Mouse (Mus musculus): ENCODE results near the gene Acat3. TPM values are rescaled to one million over a fixed set of nuclear protein-coding genes. Genes with fewer than 3 reads are reported as not detected.

Acat3 gene
- polyA plus RNA-seq (2014; fragmentation: Illumina TruSeq; extraction: RNeasy Lipid Tissue Mini Kit (QIAGEN cat#74804); ENCODE audit: low read depth, low replicate concordance), result 3.9 TPM

DNA sequence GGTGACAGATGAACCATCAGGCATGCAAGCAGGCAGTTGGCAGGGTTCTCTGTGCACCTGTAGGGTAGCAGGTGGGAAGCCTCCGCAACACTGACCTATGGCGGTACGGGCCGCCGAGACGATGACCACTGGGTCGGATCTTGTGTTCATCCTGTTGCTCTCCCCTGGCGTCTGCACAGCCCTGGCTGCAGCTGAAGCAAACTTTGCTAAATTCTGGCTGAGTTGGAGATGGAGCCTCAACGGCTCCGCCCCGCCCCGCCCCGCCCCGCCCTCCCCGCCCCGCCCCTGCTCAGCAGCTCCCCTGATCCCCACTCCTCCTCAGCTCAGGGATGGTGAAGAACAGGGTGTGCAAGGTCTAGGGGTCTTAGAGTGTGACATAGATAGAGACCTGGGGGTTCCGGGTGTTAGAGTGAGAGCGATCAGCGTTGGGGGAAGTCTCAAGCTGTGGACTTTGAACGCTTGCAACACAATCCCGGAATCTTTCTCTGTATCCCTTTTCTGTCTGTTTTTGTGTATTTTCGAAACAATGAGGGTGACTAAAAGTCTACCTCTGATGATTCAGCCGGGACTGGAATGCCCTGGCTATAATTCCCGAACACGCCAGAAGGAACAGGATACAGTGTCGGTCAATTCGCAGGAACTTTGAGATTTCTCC is at the start of gene Acat3:
Gene Acat3, minus strand, starts transcription at position 450 of the 655 bp plus-strand sequence.

DNA sequence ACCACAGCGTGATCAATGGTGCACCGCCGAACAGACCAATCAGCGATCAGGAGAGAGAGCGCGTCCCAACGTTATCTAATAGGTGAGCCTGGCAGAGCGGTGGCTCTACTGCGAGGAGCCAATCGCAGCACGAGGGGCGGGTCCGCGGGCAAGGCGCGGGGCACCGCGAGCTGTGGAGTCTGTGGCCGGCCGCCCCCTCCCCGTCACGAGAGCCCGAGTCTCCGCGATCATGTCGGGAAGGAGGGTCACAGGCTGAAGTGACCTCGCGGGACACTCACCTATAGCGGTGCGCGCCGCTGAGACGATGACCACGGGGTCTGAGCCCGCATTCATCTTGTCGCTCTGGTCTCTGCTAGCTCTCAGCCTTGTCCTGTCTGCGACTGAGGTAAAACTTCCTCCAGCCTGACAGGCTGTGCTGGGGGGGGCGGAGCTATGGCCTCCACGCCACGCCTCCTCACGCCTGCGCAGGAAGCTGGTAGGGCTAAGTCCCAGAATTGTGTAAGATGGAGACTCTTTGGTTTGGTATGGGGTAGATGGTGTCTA is 20.0 kb upstream of the Acat3 start, which contains the start of gene Acat2:
Gene Acat2, minus strand, starts transcription at position 417 of the 543 bp plus-strand sequence.

GRCm38 (mm10) chr17:12915881-12916583 is 24.4 kb downstream of the Acat3 start, which contains the start of gene Mrpl18:
Gene Mrpl18 (minus strand): TSS chr17:12916345.

DNA sequence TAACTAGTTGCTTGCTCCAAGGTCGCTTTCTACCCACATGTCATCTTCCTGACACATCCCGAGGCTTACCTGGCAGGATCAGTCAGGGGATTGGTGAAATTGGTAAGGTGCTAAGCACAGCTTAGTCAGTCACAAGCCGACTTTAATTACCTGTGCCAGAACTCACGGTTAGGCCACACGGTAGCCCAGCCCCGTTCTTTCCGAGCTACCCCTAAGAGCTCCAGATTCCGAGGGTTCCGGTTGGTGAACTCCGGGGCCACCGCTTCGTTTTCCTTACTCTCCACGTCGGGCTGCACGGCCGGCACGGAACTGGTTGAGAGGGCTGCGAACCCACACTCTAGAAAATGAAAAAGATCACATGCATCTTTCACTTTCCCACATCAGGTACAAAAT is 24.9 kb downstream of the Acat3 start, which contains the start of gene Tcp1:
Gene Tcp1, plus strand, starts transcription at position 214 of the 393 bp plus-strand sequence.

DNA sequence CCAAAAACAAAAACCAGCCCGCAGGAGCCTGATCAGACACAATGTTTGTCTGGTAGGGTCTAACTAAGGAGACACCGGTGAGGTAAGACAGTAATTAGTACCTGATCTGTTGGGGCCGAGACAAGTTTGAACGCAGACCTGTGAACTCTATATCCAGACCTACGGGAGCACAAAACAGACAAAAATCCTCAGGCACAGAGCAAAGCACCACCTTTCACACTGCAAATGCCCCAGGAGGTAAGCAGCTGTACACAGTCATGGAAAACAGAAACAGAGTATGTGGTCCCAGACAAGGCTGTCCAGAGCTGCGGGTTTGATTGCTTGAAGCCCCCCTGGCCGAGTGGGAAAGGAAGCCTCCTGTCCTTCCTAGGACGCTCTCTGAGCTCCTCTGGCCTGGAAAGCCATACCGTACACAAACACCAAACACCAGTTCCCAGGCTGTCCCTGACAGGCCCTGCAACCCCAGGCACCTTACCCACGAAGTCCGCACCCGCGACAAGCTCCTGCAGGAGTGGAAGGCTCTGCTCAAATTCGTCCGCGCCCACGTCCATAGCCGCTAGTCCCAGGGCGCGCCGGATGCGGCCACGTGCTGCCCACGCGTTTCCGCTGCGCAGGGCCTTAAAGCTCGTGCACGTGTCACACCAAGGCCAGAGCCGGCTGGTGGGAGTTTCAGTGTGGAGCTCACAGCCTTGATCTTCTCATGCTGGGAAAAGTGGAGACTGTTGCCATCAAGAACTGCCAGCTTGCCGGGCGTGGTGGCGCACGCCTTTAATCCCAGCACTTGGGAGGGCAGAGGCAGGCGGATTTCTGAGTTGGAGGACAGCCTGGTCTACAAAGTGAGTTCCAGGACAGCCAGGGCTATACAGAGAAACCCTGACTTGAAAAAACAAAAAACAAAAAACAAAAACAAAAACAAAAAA is 30.8 kb downstream of the Acat3 start, which contains the start of gene Pnldc1:
Gene Pnldc1, minus strand, starts transcription at position 870 of the 920 bp plus-strand sequence.

GRCm38 (mm10) chr17:12875734-12876133 is 64.7 kb downstream of the Acat3 start, which contains the start of gene Mrgprh:
Gene Mrgprh (plus strand): TSS chr17:12876034.

Other genes with a start within 250 kb of the Acat3 start
- 3.2 TPM for gene Igf2r, start 170.9 kb downstream of the Acat3 start, polyA plus RNA-seq (2014; fragmentation: Illumina TruSeq; extraction: RNeasy Lipid Tissue Mini Kit (QIAGEN cat#74804); ENCODE audit: low read depth, low replicate concordance)
- 34.0 TPM for gene Mas1, start 72.5 kb downstream of the Acat3 start, polyA plus RNA-seq (2014; fragmentation: Illumina TruSeq; extraction: RNeasy Lipid Tissue Mini Kit (QIAGEN cat#74804); ENCODE audit: low read depth, low replicate concordance)
- gene Mrgprh, start 64.6 kb downstream of the Acat3 start, polyA plus RNA-seq (2014; fragmentation: Illumina TruSeq; extraction: RNeasy Lipid Tissue Mini Kit (QIAGEN cat#74804); ENCODE audit: low read depth, low replicate concordance), result not detected
- gene Pnldc1, start 30.4 kb downstream of the Acat3 start, polyA plus RNA-seq (2014; fragmentation: Illumina TruSeq; extraction: RNeasy Lipid Tissue Mini Kit (QIAGEN cat#74804); ENCODE audit: low read depth, low replicate concordance), result 14.2 TPM
- gene Tcp1, start 24.9 kb downstream of the Acat3 start, polyA plus RNA-seq (2014; fragmentation: Illumina TruSeq; extraction: RNeasy Lipid Tissue Mini Kit (QIAGEN cat#74804); ENCODE audit: low read depth, low replicate concordance), result 3,358 TPM
- gene Mrpl18, start 24.3 kb downstream of the Acat3 start, polyA plus RNA-seq (2014; fragmentation: Illumina TruSeq; extraction: RNeasy Lipid Tissue Mini Kit (QIAGEN cat#74804); ENCODE audit: low read depth, low replicate concordance), result 47.6 TPM
- gene Acat2, start 20.1 kb upstream of the Acat3 start, polyA plus RNA-seq (2014; fragmentation: Illumina TruSeq; extraction: RNeasy Lipid Tissue Mini Kit (QIAGEN cat#74804); ENCODE audit: low read depth, low replicate concordance), result 12.9 TPM
- 40.8 TPM for gene Wtap, start 53.6 kb upstream of the Acat3 start, polyA plus RNA-seq (2014; fragmentation: Illumina TruSeq; extraction: RNeasy Lipid Tissue Mini Kit (QIAGEN cat#74804); ENCODE audit: low read depth, low replicate concordance)
- gene Sod2, start 66.2 kb upstream of the Acat3 start, polyA plus RNA-seq (2014; fragmentation: Illumina TruSeq; extraction: RNeasy Lipid Tissue Mini Kit (QIAGEN cat#74804); ENCODE audit: low read depth, low replicate concordance), result 62.3 TPM
- gene Gpr31b, start 111.7 kb upstream of the Acat3 start, polyA plus RNA-seq (2014; fragmentation: Illumina TruSeq; extraction: RNeasy Lipid Tissue Mini Kit (QIAGEN cat#74804); ENCODE audit: low read depth, low replicate concordance), result not detected
- gene Tcp10b, start 120.5 kb upstream of the Acat3 start, polyA plus RNA-seq (2014; fragmentation: Illumina TruSeq; extraction: RNeasy Lipid Tissue Mini Kit (QIAGEN cat#74804); ENCODE audit: low read depth, low replicate concordance), result 288 TPM
- gene Unc93a, start 191.2 kb upstream of the Acat3 start, polyA plus RNA-seq (2014; fragmentation: Illumina TruSeq; extraction: RNeasy Lipid Tissue Mini Kit (QIAGEN cat#74804); ENCODE audit: low read depth, low replicate concordance), result 3.7 TPM

Measured in testis, adult 10 weeks (tissue).